Mouse (Mus musculus) kidney, postnatal 0 days (tissue): ENCODE results near the gene 2900026A02Rik. TPM values are rescaled to one million over a fixed set of nuclear protein-coding genes. Genes with fewer than 3 reads are reported as not detected.

Experiments used
- ATAC-seq: fragments of 200-750 bp; cut with Nextera tagmentation; replicated peaks from 2 replicates; pipeline ENCODE4 v1.8.0; 2017; ENCODE audit warnings: low read depth, moderate number of reproducible peaks, moderate TSS enrichment, moderate library complexity; ENCODE audit not compliant: low FRiP score
- DNase-seq: peaks from one replicate; pipeline ENCODE4 v3.0.0-alpha.2; 2016; ENCODE audit warnings: low spot score
- H3K27ac ChIP-seq: fragments of 300-500 bp; sonication (generic); 2 replicates; pipeline ENCODE4 v1.5.1; 2014; ENCODE audit warnings: mild to moderate bottlenecking
- H3K27me3 ChIP-seq: fragments of 300-500 bp; sonication (generic); 2 replicates; pipeline ENCODE4 v1.6.1; 2014; ENCODE audit warnings: low read length, mixed read lengths; ENCODE audit not compliant: insufficient read depth
- H3K36me3 ChIP-seq: fragments of 300-500 bp; sonication (generic); 2 replicates; pipeline ENCODE4 v1.6.1; 2014; ENCODE audit warnings: low read length, mixed read lengths; ENCODE audit not compliant: insufficient read depth
- H3K4me1 ChIP-seq: fragments of 300-500 bp; sonication (generic); replicated peaks from 2 replicates; pipeline ENCODE4 v1.6.1; 2014; ENCODE audit warnings: antibody characterized with exemption, low read length, mixed read lengths; ENCODE audit not compliant: insufficient read depth
- H3K4me2 ChIP-seq: fragments of 300-500 bp; sonication (generic); 2 replicates; pipeline ENCODE4 v1.6.1; 2014; ENCODE audit warnings: mild to moderate bottlenecking, low read length, moderate library complexity, mixed read lengths
- H3K4me3 ChIP-seq: fragments of 300-500 bp; sonication (generic); replicated peaks from 2 replicates; pipeline ENCODE4 v1.5.1; 2014; ENCODE audit warnings: low read depth, low read length
- H3K9ac ChIP-seq: fragments of 300-500 bp; sonication (generic); 2 replicates; pipeline ENCODE4 v1.6.1; 2014; ENCODE audit warnings: low read depth, low read length
- H3K9me3 ChIP-seq: fragments of 300-500 bp; sonication (generic); replicated peaks from 2 replicates; pipeline ENCODE4 v1.6.1; 2016; ENCODE audit warnings: low read length, inconsistent platforms, mixed read lengths
- CTCF ChIP-seq: IDR thresholded peaks from 2 replicates; pipeline ENCODE4 v1.5.1; 2016; ENCODE audit warnings: antibody characterized with exemption, low read depth, mild to moderate bottlenecking, moderate library complexity
- WGBS: fragments of 180-500 bp; shearing (Covaris S2); extraction: QIAGEN DNeasy Blood & Tissue Kit; methylation state at CpG from one replicate; pipeline ENCODE4 v1.1.7; 2014; 5-methylcytosine and 5-hydroxymethylcytosine counted together
- polyA plus RNA-seq: library from polyadenylated mRNA; unstranded; fragments of >200 nt; fragmentation: Nextera tagmentation; extraction: Ambion mirVana; gene quantifications from 2 replicates; pipeline ENCODE4 v1.2.1, GENCODE M21; 2015

2900026A02Rik gene
- polyA plus RNA-seq = 4.8 and 5.0 TPM in 2 replicates

GRCm38 (mm10) chr5:113221147-113221865, at the start of gene 2900026A02Rik:
Gene 2900026A02Rik (minus strand): TSS chr5:113221236.
- H3K9me3 ChIP-seq = no peaks in the 10 kb centered on the region
- peak within 1 kb of the TSS; percentile 98 for H3K4me2 ChIP-seq
- H3K4me3 ChIP-seq = peak within 1 kb of the TSS; percentile 74
- H3K4me1 ChIP-seq = peaks cover 25% of the 10 kb centered on the region; the same call in 1 of the 2 replicates
- peak; percentile 50 for ATAC-seq
- H3K27ac ChIP-seq = peak within 1 kb of the TSS; percentile 90
- WGBS = 13% methylated on average over 33 of the region's 62 CpGs
- no peaks in the 10 kb centered on the region for H3K27me3 ChIP-seq
- DNase-seq = peak; percentile 66
- peak; percentile 77 for TF ChIP-seq CTCF
- H3K9ac ChIP-seq = peak within 1 kb of the TSS; percentile 82
- H3K36me3 ChIP-seq = no peaks in the 10 kb centered on the region

DNA sequence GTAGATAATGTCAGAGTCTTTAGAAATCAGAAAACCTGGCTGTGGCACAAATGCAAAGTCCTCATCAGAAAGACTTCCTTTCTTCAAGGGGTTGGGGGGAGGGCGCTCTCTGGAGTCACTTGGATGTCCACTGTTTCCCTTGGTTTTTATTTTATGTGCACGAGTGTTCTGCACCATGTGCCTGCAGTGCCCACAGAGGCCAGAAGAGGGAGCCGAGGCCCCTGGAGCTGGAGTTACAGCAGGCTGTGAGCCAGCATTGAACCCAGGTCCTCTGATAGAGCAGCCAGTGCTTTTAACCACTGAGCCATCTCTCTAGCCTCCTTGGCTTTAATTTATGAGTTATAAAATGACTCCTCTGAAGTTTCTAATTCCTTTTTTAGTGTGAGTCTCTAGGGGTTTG, 49.0 kb upstream of the 2900026A02Rik start:
- WGBS = 82% methylated on average over 3 of the region's 3 CpGs

GRCm38 (mm10) chr5:113268246-113268645, 47.2 kb upstream of the 2900026A02Rik start:
- ATAC-seq = no peak

More for the DNA sequence above, 49.0 kb upstream of the 2900026A02Rik start:
- DNase-seq (no peak), ATAC-seq (no peak)
- H3K27me3 ChIP-seq = no peaks in the 10 kb centered on the region
- peak; percentile 43; the same call in 1 of the 2 replicates for TF ChIP-seq CTCF
- H3K36me3 ChIP-seq = no peaks in the 10 kb centered on the region
- H3K9me3 ChIP-seq = no peaks in the 10 kb centered on the region
- H3K9ac ChIP-seq = no peak overlapping the region
- H3K27ac ChIP-seq = no peak overlapping the region
- no peak overlapping the region for H3K4me3 ChIP-seq
- H3K4me2 ChIP-seq = no peak overlapping the region
- H3K4me1 ChIP-seq = no peaks in the 10 kb centered on the region

DNA sequence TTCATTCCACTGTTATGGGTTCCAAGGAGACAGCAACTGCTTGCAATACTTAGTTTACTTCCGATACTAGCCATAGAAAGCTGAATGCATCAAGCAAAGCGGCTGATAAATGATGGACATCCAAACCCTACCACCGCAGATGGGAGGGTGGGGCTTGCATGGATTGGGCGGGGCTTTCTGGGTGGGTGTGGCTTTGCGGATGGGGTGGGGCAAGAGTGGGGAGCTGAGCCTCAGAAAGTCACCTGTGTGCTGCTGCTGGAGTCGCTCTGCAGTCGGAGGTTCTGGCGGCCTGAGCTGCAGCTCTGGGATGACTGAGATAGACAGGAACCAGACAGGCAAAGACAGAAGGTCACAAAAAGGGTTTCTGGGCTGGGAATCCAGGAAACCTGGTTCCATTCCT, 44.6 kb upstream of the 2900026A02Rik start:
- no peak overlapping the region for H3K4me2 ChIP-seq
- DNase-seq (no peak), ATAC-seq (no peak)
- no peaks in the 10 kb centered on the region for H3K36me3 ChIP-seq
- no peak for TF ChIP-seq CTCF
- H3K27me3 ChIP-seq = no peaks in the 10 kb centered on the region
- WGBS = 86% methylated on average over 8 of the region's 8 CpGs
- no peaks in the 10 kb centered on the region for H3K9me3 ChIP-seq
- no peaks in the 10 kb centered on the region for H3K4me1 ChIP-seq
- H3K9ac ChIP-seq = no peak overlapping the region
- no peak overlapping the region for H3K4me3 ChIP-seq
- H3K27ac ChIP-seq = no peak overlapping the region

More at GRCm38 (mm10) chr5:113268246-113268645, 47.2 kb upstream of the 2900026A02Rik start:
- H3K9ac ChIP-seq = no peak overlapping the region
- no peaks in the 10 kb centered on the region for H3K9me3 ChIP-seq
- DNase-seq = no peak
- no peaks in the 10 kb centered on the region for H3K4me1 ChIP-seq
- H3K27ac ChIP-seq = no peak overlapping the region
- no peak overlapping the region for H3K4me3 ChIP-seq
- H3K27me3 ChIP-seq = no peaks in the 10 kb centered on the region
- H3K36me3 ChIP-seq = no peaks in the 10 kb centered on the region
- no peak overlapping the region for H3K4me2 ChIP-seq
- no peak for TF ChIP-seq CTCF

GRCm38 (mm10) chr5:113250806-113251205, 29.8 kb upstream of the 2900026A02Rik start:
- no peak for TF ChIP-seq CTCF
- Histone ChIP-seq H3K4me1 (no peaks in the 10 kb centered on the region), H3K4me3 (no peak overlapping the region), H3K36me3 (no peaks in the 10 kb centered on the region), H3K27ac (no peak overlapping the region), H3K9ac (no peak overlapping the region), H3K4me2 (no peak overlapping the region), H3K27me3 (no peaks in the 10 kb centered on the region), H3K9me3 (no peaks in the 10 kb centered on the region)
- DNase-seq (no peak), ATAC-seq (no peak)
- 96% methylated on average over 11 of the region's 11 CpGs for WGBS

- Histone ChIP-seq H3K9ac (no peak overlapping the region), H3K9me3 (no peaks in the 10 kb centered on the region), H3K4me1 (no peaks in the 10 kb centered on the region), H3K4me3 (no peak overlapping the region), H3K36me3 (no peaks in the 10 kb centered on the region), H3K27me3 (no peaks in the 10 kb centered on the region), H3K27ac (no peak overlapping the region), H3K4me2 (no peak overlapping the region)
- DNase-seq (no peak), ATAC-seq (no peak)
- WGBS = 79% methylated on average over 8 of the region's 8 CpGs
- no peak for TF ChIP-seq CTCF
Measured at GRCm38 (mm10) chr5:113249263-113249930, 28.4 kb upstream of the 2900026A02Rik start.
